Comparison of ENCODE assay signal across 21 mouse cellular contexts in genomic region chr13:63291016-63291415, GRCm38 (mm10).
DNase-seq lines count a peak whose midpoint lies in the region; ATAC-seq and TF ChIP-seq lines count a peak whose summit lies in the region.
"Had no signal": no experiment of that assay in that cellular context is flagged by ENCODE, and none has a peak within 500 bp of the region (broad histone marks: within the 10 kb centered on the region; RNA-seq: fewer than 3 reads in every experiment).

No protein-coding gene starts in this region.

- no peak for TF ChIP-seq EP300 in liver, postnatal 0 days (IDR thresholded peaks at IDR 0.05; ENCODE audit: low read depth)

- H3K4me2 ChIP-seq in embryonic facial prominence, embryonic 13.5 days: no peak overlapping the region
- no peak overlapping the region for H3K4me2 ChIP-seq in liver, postnatal 0 days (ENCODE audit: low read depth, low read length)
- no peak overlapping the region for H3K4me2 ChIP-seq in liver, embryonic 12.5 days
- H3K4me2 ChIP-seq: forebrain, embryonic 13.5 days; hindbrain, embryonic 13.5 days had no signal

- 90% methylated on average over 6 of the region's 6 CpGs for WGBS in embryonic facial prominence, embryonic 13.5 days
- WGBS in embryonic facial prominence, embryonic 10.5 days: 93% methylated on average over 6 of the region's 6 CpGs
- WGBS in liver, postnatal 0 days (ENCODE audit: insufficient replicate concordance): 84% methylated on average over 6 of the region's 6 CpGs
- 77% methylated on average over 6 of the region's 6 CpGs for WGBS in liver, embryonic 12.5 days (ENCODE audit: insufficient replicate concordance)

- no peaks in the 10 kb centered on the region for H3K9me3 ChIP-seq in embryonic facial prominence, embryonic 13.5 days
- no peaks in the 10 kb centered on the region for H3K9me3 ChIP-seq in embryonic facial prominence, embryonic 10.5 days
- no peaks in the 10 kb centered on the region for H3K9me3 ChIP-seq in liver, postnatal 0 days (ENCODE audit: low read length)
- H3K9me3 ChIP-seq in liver, embryonic 12.5 days (replicated peaks): no peaks in the 10 kb centered on the region
- H3K9me3 ChIP-seq: forebrain, embryonic 13.5 days; heart, embryonic 10.5 days; hindbrain, embryonic 13.5 days had no signal

- peak overlapping the region; percentile 5; the same call in 1 of the 2 replicates for H3K27ac ChIP-seq in embryonic facial prominence, embryonic 13.5 days
- no peak overlapping the region for H3K27ac ChIP-seq in embryonic facial prominence, embryonic 10.5 days (replicated peaks)
- no peak overlapping the region for H3K27ac ChIP-seq in liver, postnatal 0 days (ENCODE audit: low read depth)
- no peak overlapping the region for H3K27ac ChIP-seq in liver, embryonic 12.5 days
- peak overlapping the region; percentile 48 for H3K27ac ChIP-seq in brown adipose tissue, adult 24 weeks (replicated peaks; ENCODE audit: low read depth, low read length)
- H3K27ac ChIP-seq: forebrain, embryonic 13.5 days; heart, embryonic 10.5 days; hindbrain, embryonic 13.5 days; hindbrain, postnatal 0 days had no signal

- no peak for TF ChIP-seq CTCF in liver, postnatal 0 days (IDR thresholded peaks at IDR 0.05; ENCODE audit: low read depth)

- no peaks in the 10 kb centered on the region for H3K27me3 ChIP-seq in embryonic facial prominence, embryonic 13.5 days
- no peaks in the 10 kb centered on the region for H3K27me3 ChIP-seq in embryonic facial prominence, embryonic 10.5 days (replicated peaks; ENCODE audit: low read depth, poor library complexity, severe bottlenecking)
- no peaks in the 10 kb centered on the region for H3K27me3 ChIP-seq in liver, postnatal 0 days (ENCODE audit: insufficient read depth, low read length)
- no peaks in the 10 kb centered on the region for H3K27me3 ChIP-seq in liver, embryonic 12.5 days (replicated peaks)
- H3K27me3 ChIP-seq: CH12.LX; forebrain, embryonic 13.5 days; Patski had no signal

- no peak for DNase-seq in embryonic facial prominence, embryonic 10.5 days (ENCODE audit: low spot score)
- no peak for DNase-seq in liver, postnatal 0 days
- peak; percentile 76 for DNase-seq in adrenal gland, postnatal 10 days
- DNase-seq in spleen, postnatal 10 days (ENCODE audit: low spot score in 2 of 2): no peak
- DNase-seq: cerebellum, adult 11-12 months; cerebellum, adult 9-10 months; cerebellum, postnatal 25 days; forebrain, postnatal 0 days; gastrocnemius, postnatal 25 days; heart, adult 11 months; heart, postnatal 14 days; kidney, adult 11 months had no signal

- ATAC-seq in embryonic facial prominence, embryonic 13.5 days (ENCODE audit: insufficient number of reproducible peaks, insufficient read depth, low FRiP score, low TSS enrichment, low read depth): no peak
- peak; percentile 19; the same call in 1 of the 2 replicates for ATAC-seq in liver, postnatal 0 days
- no peak for ATAC-seq in liver, embryonic 12.5 days
- ATAC-seq: forebrain, embryonic 13.5 days; forebrain, postnatal 0 days; hindbrain, postnatal 0 days; Patski had no signal

- H3K4me3 ChIP-seq in embryonic facial prominence, embryonic 13.5 days: no peak overlapping the region
- H3K4me3 ChIP-seq in embryonic facial prominence, embryonic 10.5 days: no peak overlapping the region
- no peak overlapping the region for H3K4me3 ChIP-seq in liver, postnatal 0 days (ENCODE audit: low read depth, low read length)
- H3K4me3 ChIP-seq in liver, embryonic 12.5 days: no peak overlapping the region
- no peak overlapping the region for H3K4me3 ChIP-seq in brown adipose tissue, adult 24 weeks (ENCODE audit: insufficient read depth, low read depth, low read length)
- H3K4me3 ChIP-seq: forebrain, embryonic 13.5 days; heart, embryonic 10.5 days; hindbrain, embryonic 13.5 days had no signal

- peaks cover 90% of the 10 kb centered on the region for H3K36me3 ChIP-seq in embryonic facial prominence, embryonic 13.5 days
- H3K36me3 ChIP-seq in embryonic facial prominence, embryonic 10.5 days (replicated peaks): peaks cover 77% of the 10 kb centered on the region
- peaks cover 26% of the 10 kb centered on the region for H3K36me3 ChIP-seq in liver, postnatal 0 days (replicated peaks; ENCODE audit: insufficient read depth, low read length)
- H3K36me3 ChIP-seq in liver, embryonic 12.5 days: peaks cover 39% of the 10 kb centered on the region

- H3K9ac ChIP-seq in embryonic facial prominence, embryonic 13.5 days: no peak overlapping the region
- no peak overlapping the region for H3K9ac ChIP-seq in liver, postnatal 0 days (replicated peaks)
- H3K9ac ChIP-seq in liver, embryonic 12.5 days: no peak overlapping the region
- H3K9ac ChIP-seq: forebrain, embryonic 13.5 days; forebrain, postnatal 0 days; hindbrain, embryonic 13.5 days had no signal

- peaks cover 83% of the 10 kb centered on the region for H3K4me1 ChIP-seq in embryonic facial prominence, embryonic 13.5 days
- peaks cover 42% of the 10 kb centered on the region for H3K4me1 ChIP-seq in embryonic facial prominence, embryonic 10.5 days
- H3K4me1 ChIP-seq in liver, postnatal 0 days (ENCODE audit: insufficient read depth): peaks cover 32% of the 10 kb centered on the region
- peaks cover 7% of the 10 kb centered on the region; the same call in 1 of the 2 replicates for H3K4me1 ChIP-seq in liver, embryonic 12.5 days
- H3K4me1 ChIP-seq in brown adipose tissue, adult 24 weeks (ENCODE audit: control insufficient read depth, insufficient read depth, insufficient read length, low read length): peaks cover 39% of the 10 kb centered on the region

Comparison
In these comparisons a context has a peak if more than half of its experiments do, and no peak if none do; other contexts are left out.
1. H3K27ac ChIP-seq: peak in embryonic facial prominence, embryonic 13.5 days (single experiment) and brown adipose tissue, adult 24 weeks (single experiment); none in embryonic facial prominence, embryonic 10.5 days (single experiment), liver, postnatal 0 days (single experiment) and liver, embryonic 12.5 days (single experiment).